Mouse (Mus musculus) left cerebral cortex, adult 6 months (tissue): ENCODE measurements around the gene Socs2. TPM values are rescaled to one million over a fixed set of nuclear protein-coding genes. Genes with fewer than 3 reads are reported as not detected.

Source experiments
- long read RNA-seq, 2 experiments: library from polyadenylated mRNA; unstranded; transcript quantifications; one replicate each; pipeline ENCODE4 v2.0.0; 2019 to 2020
- polyA plus RNA-seq: library from polyadenylated mRNA; unstranded; fragments of <200 nt; fragmentation: Nextera tagmentation; gene quantifications from 2 replicates; pipeline ENCODE4 v1.2.3, GENCODE M21; 2021

Socs2 gene
- polyA plus RNA-seq: 21.8 and 27.0 TPM in 2 replicates
- long read RNA-seq, experiment 1, transcript Socs2-201 (3 exons, 2,222 nt): major isoform, 51 of 87 reads
- long read RNA-seq, experiment 1, partial matches to known transcripts: 12 of 87 reads
- long read RNA-seq, experiment 1, other reads (novel, unspliced or antisense): 21 of 87 reads
- long read RNA-seq, experiment 2, transcript Socs2-201 (3 exons, 2,222 nt): major isoform, 17 of 34 reads
- long read RNA-seq, experiment 2, partial matches to known transcripts: 4 of 34 reads
- long read RNA-seq, experiment 2, other reads (novel, unspliced or antisense): 12 of 34 reads

DNA sequence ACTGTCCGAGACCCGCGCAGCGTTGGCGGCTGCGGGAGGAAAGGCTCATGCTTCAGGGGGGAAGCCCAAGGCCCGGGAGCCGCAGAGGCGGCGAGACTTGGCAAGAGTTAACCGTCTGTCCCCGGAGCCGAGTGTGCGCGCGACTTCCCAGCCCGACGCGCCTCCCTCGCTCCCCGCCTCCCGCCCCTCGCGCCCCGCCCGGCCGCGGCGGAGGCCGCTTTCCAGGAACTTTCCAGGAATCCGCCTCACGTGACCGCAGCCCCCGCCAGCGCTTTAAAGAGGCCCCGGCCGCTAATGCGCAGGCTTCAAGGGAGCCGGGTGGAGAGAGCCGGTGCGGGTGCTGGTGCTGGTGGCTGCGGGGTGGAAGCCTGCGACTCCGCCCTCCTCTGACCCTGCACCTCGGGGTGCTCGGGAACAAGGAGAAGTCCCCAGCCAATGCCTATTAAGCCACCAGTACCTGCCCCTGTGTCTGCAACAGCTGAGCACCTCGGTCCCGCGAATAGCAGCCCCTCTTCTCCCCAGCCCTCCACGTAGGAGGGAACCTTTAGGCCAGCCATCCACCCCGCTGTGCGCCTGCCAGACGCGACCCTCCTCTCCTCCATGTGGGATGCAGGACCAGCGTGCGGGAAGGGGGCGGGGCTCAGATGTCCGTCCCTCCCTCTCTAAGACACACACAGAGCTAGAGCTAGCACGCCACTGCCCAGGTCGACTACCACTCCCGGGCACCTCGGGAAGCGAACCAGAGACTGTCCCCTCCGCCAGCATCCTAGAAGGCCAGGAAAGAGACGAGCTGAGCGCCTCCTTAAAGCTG, at the start of gene Socs2:
Socs2 (minus strand) TSS at position 496 of the 811 bp plus-strand sequence.

Other genes starting within 250 kb of the Socs2 start
- 8.9 and 9.6 TPM in 2 replicates for gene Cradd, start 93.0 kb downstream of the Socs2 start, polyA plus RNA-seq
- 382 and 389 TPM in 2 replicates for gene Mrpl42, start 84.8 kb upstream of the Socs2 start, polyA plus RNA-seq
- 135 and 174 TPM in 2 replicates for gene Ube2n, start 98.0 kb upstream of the Socs2 start, polyA plus RNA-seq
- gene Nudt4, start 147.0 kb upstream of the Socs2 start, polyA plus RNA-seq: 27.1 and 72.8 TPM in 2 replicates